Mouse (Mus musculus) neural tube, embryonic 15.5 days (tissue): ENCODE results near the gene Upk3b. TPM values are rescaled to one million over a fixed set of nuclear protein-coding genes. Genes with fewer than 3 reads are reported as not detected.

Source experiments
- ATAC-seq: fragments of 200-750 bp; cut with Nextera tagmentation; 2 replicates; pipeline ENCODE4 v1.8.0; 2017; ENCODE audit warnings: mild to moderate bottlenecking, moderate TSS enrichment, moderate library complexity; ENCODE audit not compliant: low FRiP score
- H3K27ac ChIP-seq: fragments of 300-500 bp; sonication (generic); replicated peaks from 2 replicates; pipeline ENCODE4 v1.5.1; 2015; ENCODE audit warnings: mild to moderate bottlenecking, inconsistent platforms
- H3K27me3 ChIP-seq: fragments of 300-500 bp; sonication (generic); replicated peaks from 2 replicates; pipeline ENCODE4 v1.6.1; 2015; ENCODE audit warnings: inconsistent platforms
- H3K36me3 ChIP-seq: fragments of 300-500 bp; sonication (generic); 2 replicates; pipeline ENCODE4 v1.6.1; 2015; ENCODE audit warnings: inconsistent platforms
- H3K4me1 ChIP-seq: fragments of 300-500 bp; sonication (generic); 2 replicates; pipeline ENCODE4 v1.6.1; 2015; ENCODE audit warnings: inconsistent platforms
- H3K4me2 ChIP-seq: fragments of 300-500 bp; sonication (generic); 2 replicates; pipeline ENCODE4 v1.6.1; 2015; ENCODE audit warnings: inconsistent platforms, mild to moderate bottlenecking, moderate library complexity
- H3K4me3 ChIP-seq: fragments of 300-500 bp; sonication (generic); replicated peaks from 2 replicates; pipeline ENCODE4 v1.5.1; 2015; ENCODE audit warnings: mild to moderate bottlenecking, inconsistent platforms
- H3K9ac ChIP-seq: fragments of 300-500 bp; sonication (generic); replicated peaks from 2 replicates; pipeline ENCODE4 v1.6.1; 2015; ENCODE audit warnings: mild to moderate bottlenecking, inconsistent platforms
- H3K9me3 ChIP-seq: fragments of 300-500 bp; sonication (generic); replicated peaks from 2 replicates; pipeline ENCODE4 v1.6.1; 2016; ENCODE audit warnings: inconsistent platforms
- WGBS: fragments of 180-500 bp; shearing (Covaris S2); methylation state at CpG from one replicate; pipeline ENCODE4 v1.1.7; 2015; ENCODE audit warnings: mixed read lengths; 5-methylcytosine and 5-hydroxymethylcytosine counted together
- polyA plus RNA-seq: library from polyadenylated mRNA; unstranded; fragments of >200 nt; fragmentation: Nextera tagmentation; extraction: Ambion mirVana; gene quantifications from 2 replicates; pipeline ENCODE4 v1.2.1, GENCODE M21; 2015

Upk3b gene
- polyA plus RNA-seq, 1 experiment from 2014 or later = 1.1 TPM

DNA sequence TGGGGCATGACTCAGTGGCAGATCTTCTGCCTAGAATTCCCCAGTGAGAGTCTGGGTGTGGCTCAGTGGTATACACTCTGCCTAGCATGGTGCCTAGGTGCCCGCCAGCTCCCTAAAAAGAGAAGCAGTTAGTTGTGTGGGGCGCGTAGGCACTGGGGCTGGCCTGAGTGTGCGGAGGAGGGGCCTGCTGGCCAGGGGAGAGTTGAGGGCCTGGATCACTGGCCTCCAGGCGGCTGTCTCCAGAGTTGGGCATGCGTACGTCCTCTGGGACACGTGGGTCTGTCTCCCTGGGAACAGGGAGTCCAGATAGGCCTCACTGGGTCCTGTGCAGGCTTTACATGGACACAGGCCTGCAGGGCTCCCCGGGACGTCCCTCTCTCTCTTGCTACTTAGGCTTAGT lies 23.4 kb upstream of the Upk3b start:
- Histone ChIP-seq H3K27ac (no peak overlapping the region), H3K4me2 (no peak overlapping the region), H3K4me3 (no peak overlapping the region), H3K36me3 (peaks cover 37% of the 10 kb centered on the region), H3K4me1 (peaks cover 16% of the 10 kb centered on the region), H3K9me3 (no peaks in the 10 kb centered on the region), H3K27me3 (no peaks in the 10 kb centered on the region), H3K9ac (no peak overlapping the region)
- ATAC-seq = no peak
- 88% methylated on average over 10 of the region's 10 CpGs for WGBS

DNA sequence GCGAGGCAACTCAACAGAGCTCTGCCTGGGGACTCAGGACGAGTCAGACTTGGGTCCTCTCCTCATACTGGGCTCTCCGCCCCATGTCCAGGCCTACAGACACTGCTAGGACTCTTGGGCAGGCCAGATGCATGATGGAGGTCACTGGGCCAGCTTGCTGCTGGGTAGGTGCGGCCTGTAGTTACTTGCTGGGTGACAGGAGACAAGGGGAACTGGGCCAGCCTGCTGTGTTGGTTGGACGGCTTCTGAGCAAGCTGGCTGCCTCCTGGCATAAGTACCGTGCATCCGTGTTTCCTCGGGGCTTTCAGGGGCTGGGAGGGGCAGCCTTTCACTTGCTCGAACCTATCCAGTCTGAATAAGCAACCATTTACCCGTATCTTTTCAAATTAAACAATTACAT lies 22.7 kb upstream of the Upk3b start:
- Histone ChIP-seq H3K4me3 (no peak overlapping the region), H3K36me3 (peaks cover 30% of the 10 kb centered on the region), H3K4me1 (peaks cover 16% of the 10 kb centered on the region), H3K27ac (no peak overlapping the region), H3K9ac (no peak overlapping the region), H3K4me2 (no peak overlapping the region), H3K9me3 (no peaks in the 10 kb centered on the region), H3K27me3 (no peaks in the 10 kb centered on the region)
- ATAC-seq = no peak
- WGBS = 78% methylated on average over 10 of the region's 10 CpGs

DNA sequence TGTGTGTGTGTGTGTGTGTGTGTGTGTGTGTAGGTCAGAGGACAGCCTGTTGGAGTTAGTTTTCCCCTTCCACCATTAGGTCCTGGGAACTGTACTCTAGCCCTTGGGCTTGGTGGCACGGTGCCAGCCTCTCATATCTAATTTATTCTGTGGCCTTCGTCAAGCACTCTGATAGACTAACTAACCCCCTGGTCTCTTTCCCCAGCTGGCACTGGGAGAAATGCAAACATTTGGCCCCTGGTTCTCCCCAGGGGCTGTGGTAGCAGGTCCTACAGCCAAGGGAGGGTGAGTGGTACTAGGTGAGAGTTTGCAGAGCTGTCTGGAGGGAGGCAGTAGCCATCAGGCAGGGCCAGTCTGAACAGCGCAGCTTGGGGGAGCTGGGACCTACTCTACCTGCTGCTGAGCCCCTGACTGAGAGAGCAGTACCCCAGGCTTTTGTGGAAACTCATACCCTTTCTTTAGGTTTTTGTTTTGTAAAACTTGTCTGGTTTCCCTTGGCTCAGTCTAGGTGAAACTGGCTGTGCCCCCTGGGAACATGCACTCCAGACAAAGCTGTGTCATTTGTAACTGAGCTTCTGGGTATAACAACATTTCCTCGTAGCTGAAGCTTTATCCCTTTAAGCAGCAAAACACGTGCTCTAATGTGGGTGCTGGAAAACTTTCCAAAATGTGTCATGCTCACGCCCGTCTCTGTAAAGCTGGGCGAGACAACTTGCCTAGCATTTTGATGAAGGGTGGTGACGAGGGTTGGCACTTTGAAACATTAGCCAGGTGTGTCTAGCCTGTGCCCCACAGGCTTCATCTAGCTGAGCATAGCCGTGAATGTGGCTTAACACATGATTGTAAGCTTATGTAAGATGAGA lies 22.1 kb upstream of the Upk3b start:
- H3K27me3 ChIP-seq = no peaks in the 10 kb centered on the region
- peaks cover 16% of the 10 kb centered on the region for H3K4me1 ChIP-seq
- no peak overlapping the region for H3K4me2 ChIP-seq
- H3K4me3 ChIP-seq = no peak overlapping the region
- no peaks in the 10 kb centered on the region for H3K9me3 ChIP-seq
- H3K27ac ChIP-seq = no peak overlapping the region; the same call in 1 of the 2 replicates
- H3K36me3 ChIP-seq = peaks cover 27% of the 10 kb centered on the region
- WGBS = 74% methylated on average over 10 of the region's 10 CpGs
- H3K9ac ChIP-seq = no peak overlapping the region
- no peak for ATAC-seq

DNA sequence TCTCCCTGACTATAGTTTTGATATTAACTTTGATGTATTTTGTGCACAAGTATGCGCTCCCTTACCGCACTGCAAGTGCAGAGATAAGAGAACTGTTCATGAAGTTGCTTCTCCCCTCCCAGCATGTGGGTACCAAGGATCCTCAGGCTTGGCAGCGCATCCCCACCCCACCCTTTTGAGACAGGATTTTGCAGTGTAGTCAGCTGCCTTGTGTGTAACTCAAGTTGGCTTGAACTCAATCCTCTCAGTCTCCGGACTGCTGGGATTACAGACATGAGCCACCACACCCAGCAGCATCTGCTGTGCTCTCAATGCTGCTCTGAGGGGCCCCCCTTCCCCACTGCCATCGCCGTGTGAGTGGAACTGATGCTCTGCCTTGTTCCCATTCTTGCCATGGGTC lies 21.0 kb upstream of the Upk3b start:
- peaks cover 17% of the 10 kb centered on the region for H3K36me3 ChIP-seq
- no peaks in the 10 kb centered on the region for H3K9me3 ChIP-seq
- no peak for ATAC-seq
- H3K4me3 ChIP-seq = no peak overlapping the region
- peaks cover 16% of the 10 kb centered on the region for H3K4me1 ChIP-seq
- WGBS = 84% methylated on average over 6 of the region's 6 CpGs
- H3K27me3 ChIP-seq = no peaks in the 10 kb centered on the region
- no peak overlapping the region for H3K4me2 ChIP-seq
- H3K9ac ChIP-seq = no peak overlapping the region
- H3K27ac ChIP-seq = no peak overlapping the region

DNA sequence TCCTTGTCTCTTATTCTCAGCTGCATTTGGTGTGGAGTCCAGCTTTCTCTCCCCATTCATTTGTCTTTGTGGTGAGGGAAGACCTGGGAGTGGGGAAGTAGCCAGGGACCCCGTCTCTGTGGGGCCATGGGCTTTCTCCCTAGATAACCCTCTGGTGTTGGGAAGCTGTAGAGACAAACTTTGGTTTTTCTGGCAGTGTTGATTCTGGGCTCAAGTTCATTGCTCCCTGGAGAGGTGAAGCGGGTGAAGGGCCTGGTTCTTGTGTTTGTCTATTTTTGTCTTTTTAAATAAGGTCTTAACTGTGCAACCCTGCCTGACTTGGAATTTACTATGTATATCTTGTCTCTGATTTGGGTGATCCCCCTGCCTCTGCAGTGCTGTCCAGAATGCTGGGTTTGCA lies 19.6 kb upstream of the Upk3b start:
- H3K4me2 ChIP-seq = no peak overlapping the region
- H3K4me3 ChIP-seq = no peak overlapping the region
- 86% methylated on average over 2 of the region's 2 CpGs for WGBS
- no peak overlapping the region for H3K27ac ChIP-seq
- no peaks in the 10 kb centered on the region for H3K27me3 ChIP-seq
- no peak for ATAC-seq
- H3K36me3 ChIP-seq = peaks cover 6% of the 10 kb centered on the region; the same call in 1 of the 2 replicates
- H3K9me3 ChIP-seq = no peaks in the 10 kb centered on the region
- H3K9ac ChIP-seq = no peak overlapping the region
- peaks cover 16% of the 10 kb centered on the region for H3K4me1 ChIP-seq

DNA sequence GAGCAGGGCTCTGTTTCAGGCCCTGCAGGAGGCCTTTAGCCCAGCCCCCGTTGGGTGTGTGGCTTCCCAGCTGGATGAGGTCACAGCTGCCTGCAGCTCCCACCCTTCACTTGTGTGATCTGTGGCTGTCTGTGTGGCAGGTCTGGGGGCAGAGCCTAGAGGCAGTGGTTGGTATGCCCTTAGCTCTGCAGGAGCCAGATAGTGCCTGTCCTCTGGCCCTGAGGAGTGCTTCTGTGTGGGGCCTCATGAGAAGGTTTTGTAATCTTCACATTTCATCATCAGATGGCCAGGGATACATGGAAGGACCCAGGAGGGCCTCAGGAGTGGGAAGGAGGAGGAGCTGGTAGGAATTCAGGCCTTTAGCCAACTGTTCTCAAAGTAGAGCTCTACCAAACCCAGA lies 18.4 kb upstream of the Upk3b start:
- WGBS = 35% methylated on average over 1 of the region's 1 CpGs
- Histone ChIP-seq H3K4me2 (no peak overlapping the region), H3K27me3 (no peaks in the 10 kb centered on the region), H3K36me3 (peaks cover 2% of the 10 kb centered on the region; the same call in 1 of the 2 replicates), H3K4me1 (peaks cover 16% of the 10 kb centered on the region), H3K9ac (no peak overlapping the region), H3K27ac (no peak overlapping the region), H3K4me3 (no peak overlapping the region), H3K9me3 (no peaks in the 10 kb centered on the region)
- ATAC-seq = no peak

DNA sequence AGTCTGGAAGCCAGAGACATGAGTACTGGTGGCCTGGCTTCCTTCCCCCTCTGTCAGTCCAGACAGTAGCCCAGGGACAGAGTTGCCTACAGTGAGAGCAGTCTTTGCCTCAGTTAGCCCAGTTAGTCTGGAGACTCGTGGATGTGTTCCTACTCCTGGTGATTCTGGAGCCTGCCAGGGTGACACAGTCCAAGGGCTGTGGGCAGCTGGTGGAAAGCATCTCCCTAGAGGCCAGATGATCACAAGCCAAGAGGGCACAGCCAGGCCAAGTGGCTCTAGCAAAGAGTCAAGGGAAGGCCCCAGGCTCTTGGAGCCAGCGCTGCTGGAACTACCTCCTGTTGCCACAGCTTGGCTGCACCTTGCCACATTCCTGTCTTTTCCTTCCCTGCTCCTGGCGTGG lies 12.6 kb upstream of the Upk3b start:
- ATAC-seq = no peak
- WGBS = 91% methylated on average over 3 of the region's 3 CpGs
- H3K9ac ChIP-seq = no peak overlapping the region
- no peaks in the 10 kb centered on the region for H3K4me1 ChIP-seq
- H3K9me3 ChIP-seq = no peaks in the 10 kb centered on the region
- H3K4me3 ChIP-seq = no peak overlapping the region
- peaks cover 32% of the 10 kb centered on the region for H3K36me3 ChIP-seq
- H3K27ac ChIP-seq = no peak overlapping the region
- no peak overlapping the region for H3K4me2 ChIP-seq
- no peaks in the 10 kb centered on the region for H3K27me3 ChIP-seq

DNA sequence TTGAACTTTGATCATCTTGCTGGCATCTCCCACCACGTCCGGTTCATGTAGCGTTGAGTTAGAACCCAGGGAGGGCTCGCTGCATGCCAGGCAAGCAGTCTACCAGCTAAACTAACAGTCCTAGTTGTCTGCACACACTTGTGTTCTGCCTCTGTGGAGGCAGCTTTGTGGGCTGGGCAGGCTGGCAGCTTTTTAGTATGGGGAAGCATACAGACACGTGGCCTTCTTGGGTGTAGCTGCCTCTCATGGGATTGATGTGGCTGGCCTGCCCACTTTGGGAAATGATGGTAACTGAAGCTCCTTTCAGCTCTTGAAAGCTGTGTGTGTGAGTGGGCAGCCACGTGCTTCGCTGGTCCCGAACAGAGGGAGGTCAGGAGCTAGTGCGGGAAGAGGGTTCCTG lies 11.4 kb upstream of the Upk3b start:
- WGBS = 89% methylated on average over 9 of the region's 9 CpGs
- no peak for ATAC-seq
- Histone ChIP-seq H3K9ac (no peak overlapping the region), H3K4me2 (no peak overlapping the region), H3K9me3 (no peaks in the 10 kb centered on the region), H3K4me1 (no peaks in the 10 kb centered on the region), H3K4me3 (no peak overlapping the region), H3K27ac (no peak overlapping the region), H3K36me3 (peaks cover 43% of the 10 kb centered on the region), H3K27me3 (no peaks in the 10 kb centered on the region)

DNA sequence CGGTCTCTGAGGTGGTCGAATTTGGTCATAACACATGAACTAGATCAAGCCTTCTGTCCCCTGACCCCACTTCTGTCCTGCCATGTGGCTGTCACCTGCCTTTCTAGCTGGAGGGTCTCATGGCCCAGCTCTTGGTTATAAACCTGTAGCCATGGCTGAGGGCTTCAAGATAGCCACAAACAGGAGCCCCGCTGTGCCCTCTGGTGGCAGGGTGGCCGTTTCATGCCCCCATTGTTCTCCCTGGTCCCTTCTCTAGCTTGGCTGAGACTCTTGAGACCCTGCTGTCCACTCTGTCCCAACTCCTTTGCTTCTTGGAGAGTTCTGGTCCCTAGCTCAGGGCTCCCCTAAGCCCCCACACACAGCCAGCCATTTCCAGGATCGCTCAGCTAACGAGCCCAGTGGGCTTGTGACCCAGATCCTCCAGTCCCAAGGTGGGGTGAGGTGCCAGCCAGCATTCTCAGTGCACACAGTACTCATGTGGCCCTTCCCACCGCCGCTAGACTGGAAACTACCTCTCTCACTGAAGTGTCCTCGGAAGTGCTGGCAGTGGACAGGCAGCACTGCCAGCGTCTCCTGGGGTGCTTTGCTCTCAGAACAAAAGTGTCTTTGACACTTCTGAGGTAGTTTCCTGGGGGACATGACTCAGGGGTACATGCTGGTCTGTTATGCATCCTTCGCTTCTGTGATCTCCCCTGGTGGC lies 10.5 kb upstream of the Upk3b start:
- no peaks in the 10 kb centered on the region for H3K27me3 ChIP-seq
- no peak overlapping the region for H3K4me2 ChIP-seq
- H3K27ac ChIP-seq = no peak overlapping the region
- no peaks in the 10 kb centered on the region for H3K9me3 ChIP-seq
- WGBS = 80% methylated on average over 11 of the region's 11 CpGs
- H3K4me3 ChIP-seq = no peak overlapping the region
- H3K9ac ChIP-seq = no peak overlapping the region
- no peaks in the 10 kb centered on the region for H3K4me1 ChIP-seq
- peaks cover 51% of the 10 kb centered on the region for H3K36me3 ChIP-seq
- no peak for ATAC-seq

DNA sequence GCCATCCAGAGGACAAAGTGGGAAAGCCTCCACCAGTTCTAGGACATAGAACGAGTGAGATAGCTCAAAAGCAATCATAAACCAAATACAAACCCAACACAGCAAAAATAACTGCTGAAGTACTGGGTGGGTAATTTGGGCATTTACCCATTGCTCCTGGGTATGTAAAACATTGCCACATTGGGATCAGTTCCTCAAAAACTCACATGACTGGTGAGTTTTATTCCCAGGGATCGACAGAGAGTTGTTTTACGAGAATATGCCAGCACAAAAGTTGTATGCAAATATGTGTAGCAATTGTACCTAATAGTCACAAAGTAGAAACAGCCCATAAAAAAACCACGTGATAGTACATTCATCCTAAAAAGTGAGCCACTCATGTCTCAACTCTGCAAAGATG lies 3.4 kb upstream of the Upk3b start:
- ATAC-seq = no peak
- no peaks in the 10 kb centered on the region for H3K4me1 ChIP-seq
- 84% methylated on average over 4 of the region's 4 CpGs for WGBS
- H3K9me3 ChIP-seq = no peaks in the 10 kb centered on the region
- H3K4me3 ChIP-seq = no peak overlapping the region
- H3K36me3 ChIP-seq = peaks cover 31% of the 10 kb centered on the region; the same call in 1 of the 2 replicates
- no peak overlapping the region for H3K27ac ChIP-seq
- H3K4me2 ChIP-seq = no peak overlapping the region
- H3K9ac ChIP-seq = no peak overlapping the region
- no peaks in the 10 kb centered on the region for H3K27me3 ChIP-seq

DNA sequence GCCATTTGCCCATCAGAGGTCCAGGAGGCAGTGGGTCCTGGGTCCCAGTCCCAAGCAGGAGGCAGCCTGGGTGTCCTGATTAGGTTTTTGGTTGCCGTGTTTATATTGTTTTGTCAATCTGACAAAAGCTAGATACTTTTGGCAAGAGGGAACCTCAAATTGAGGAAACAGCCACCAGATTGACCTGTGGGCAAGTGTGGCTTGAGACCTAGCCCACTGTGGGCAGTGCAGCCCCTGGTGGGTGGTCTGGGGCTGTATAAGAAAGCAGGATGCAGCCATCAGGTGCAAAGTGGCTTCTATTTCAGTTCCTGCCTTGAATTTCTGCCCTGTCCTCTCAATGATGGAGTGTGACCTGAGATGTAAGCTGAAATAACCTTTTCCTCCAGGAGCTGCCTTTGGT lies 3.0 kb upstream of the Upk3b start:
- Histone ChIP-seq H3K4me1 (no peaks in the 10 kb centered on the region), H3K9me3 (no peaks in the 10 kb centered on the region), H3K4me3 (no peak overlapping the region), H3K9ac (no peak overlapping the region), H3K27me3 (no peaks in the 10 kb centered on the region), H3K4me2 (no peak overlapping the region), H3K36me3 (peaks cover 26% of the 10 kb centered on the region; the same call in 1 of the 2 replicates), H3K27ac (no peak overlapping the region)
- ATAC-seq = no peak
- 78% methylated on average over 1 of the region's 1 CpGs for WGBS

DNA sequence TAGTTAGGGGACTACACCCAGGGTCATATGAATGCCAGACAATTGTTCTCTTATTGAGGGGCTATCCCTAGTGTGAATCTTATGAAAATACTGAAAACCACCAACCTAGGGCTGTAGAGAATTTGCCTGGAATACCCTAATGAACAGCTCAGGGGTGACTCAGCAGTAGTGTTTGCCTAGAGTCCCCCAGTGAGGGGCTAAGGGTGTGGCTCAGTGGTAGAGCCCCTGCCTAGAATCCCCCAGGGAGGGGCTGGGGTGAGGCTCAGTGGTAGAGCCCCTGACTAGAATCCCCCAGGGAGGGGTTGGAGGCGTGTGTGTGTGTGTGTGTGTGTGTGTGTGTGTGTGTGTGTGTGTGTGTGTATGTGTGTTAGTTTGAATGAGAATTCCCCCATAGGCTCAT lies 1.6 kb upstream of the Upk3b start:
- H3K27ac ChIP-seq = no peak overlapping the region
- H3K36me3 ChIP-seq = peaks cover 13% of the 10 kb centered on the region; the same call in 1 of the 2 replicates
- H3K4me1 ChIP-seq = no peaks in the 10 kb centered on the region
- H3K9ac ChIP-seq = no peak overlapping the region
- no peak overlapping the region for H3K4me3 ChIP-seq
- H3K4me2 ChIP-seq = no peak overlapping the region
- WGBS = 83% methylated on average over 1 of the region's 1 CpGs
- ATAC-seq = no peak
- no peaks in the 10 kb centered on the region for H3K27me3 ChIP-seq
- no peaks in the 10 kb centered on the region for H3K9me3 ChIP-seq
